Mouse (Mus musculus): ENCODE measurements at regions not wholly inside any gene's neighbourhood (a gene's known extent, or its start where the extent isn't known, plus 50 kb on each side); places are given as distances from the start of the nearest gene placed in this dataset.

DNA sequence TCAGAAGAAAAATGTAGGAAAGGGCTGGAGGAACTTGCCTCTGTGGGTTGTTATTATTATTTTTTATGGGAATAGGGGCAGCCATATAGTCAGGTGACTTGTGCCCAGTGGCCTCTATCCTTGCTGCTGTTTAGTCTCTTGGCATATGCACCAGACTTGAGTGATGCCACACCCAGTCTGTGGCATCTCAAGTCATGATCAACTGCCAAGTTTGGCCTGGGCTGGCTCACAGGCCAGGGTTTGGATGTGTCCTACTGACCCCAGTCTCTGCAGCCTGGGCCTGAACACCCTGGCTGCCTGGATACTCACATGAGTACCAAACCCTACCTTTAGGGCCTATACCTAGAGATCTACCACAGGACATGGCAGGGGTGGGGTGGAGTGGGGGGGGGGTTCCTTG, 133.8 kb downstream of the Cyp26a1 start:
- ATAC-seq (ENCODE audit: poor library complexity, severe bottlenecking) = no peak

DNA sequence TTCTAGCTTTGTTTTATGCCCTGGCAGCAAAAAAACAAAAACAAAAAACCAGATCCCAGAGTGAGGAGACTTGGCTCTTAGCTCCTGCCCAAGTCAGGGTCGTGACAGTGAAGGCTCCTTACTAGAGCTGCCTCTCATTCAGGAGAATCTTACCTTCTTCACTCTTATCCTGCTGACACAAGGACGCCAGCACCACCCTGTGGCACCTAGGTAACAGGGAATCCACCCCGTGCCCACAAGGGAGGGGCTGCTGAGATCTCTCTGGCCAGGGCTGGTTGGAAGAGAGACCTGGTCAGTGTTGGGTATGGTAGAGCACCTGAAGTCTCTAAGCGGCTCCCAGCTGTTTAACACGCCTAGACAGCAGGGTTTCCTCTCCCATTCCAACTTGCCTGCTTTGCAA, 139.3 kb downstream of the Cyp26a1 start:
- ATAC-seq (ENCODE audit: poor library complexity, severe bottlenecking) = no peak
